Mouse (Mus musculus): ENCODE measurements around the gene Gcnt4.

DNA sequence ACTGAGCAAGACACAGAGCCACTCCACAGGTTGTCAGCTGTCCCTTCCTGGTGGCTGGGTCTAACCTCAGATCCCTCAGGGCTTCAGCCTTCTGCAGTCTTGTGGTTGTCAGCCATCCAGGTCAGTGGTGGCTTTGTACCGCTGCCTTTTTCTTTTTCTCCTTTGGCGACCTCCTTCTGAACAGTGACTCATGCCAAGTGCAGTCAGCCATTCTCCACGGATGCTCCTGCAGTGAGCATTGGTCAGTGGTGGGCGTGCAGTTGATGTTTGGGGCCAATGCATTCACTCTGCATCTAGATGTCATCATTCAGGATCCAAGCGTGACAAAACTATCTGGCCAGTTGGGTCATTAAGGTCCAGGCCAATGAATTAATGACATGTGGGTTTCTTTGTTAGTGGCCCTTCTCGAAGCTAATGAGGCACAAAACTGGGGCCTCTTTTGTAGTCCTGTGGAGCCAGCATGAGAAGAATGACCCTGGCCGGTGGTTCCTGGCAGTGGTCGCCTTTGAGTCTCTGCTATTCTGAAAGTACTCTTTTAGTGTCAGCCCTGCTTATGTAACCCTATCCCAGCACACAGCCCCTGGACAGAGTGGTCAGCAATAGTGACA is 4.0 kb downstream of the Gcnt4 start:
- TF ChIP-seq CTCF (IDR thresholded peaks at IDR 0.05; ENCODE audit: borderline replicate concordance, insufficient read depth, low read depth, low read length), result no peak
- TF ChIP-seq POLR2A (IDR thresholded peaks at IDR 0.05; ENCODE audit: borderline replicate concordance, insufficient read depth, low read length), result no peak

Measured in cerebellum, adult 2 months (tissue).